Mouse (Mus musculus) heart, postnatal 0 days (tissue): ENCODE measurements around the gene Cox10. TPM values are rescaled to one million over a fixed set of nuclear protein-coding genes. Genes with fewer than 3 reads are reported as not detected.

Source experiments
- ATAC-seq: fragments of 200-750 bp; cut with Nextera tagmentation; 2 replicates; pipeline ENCODE4 v1.8.0; 2017; ENCODE audit warnings: low read depth, moderate number of reproducible peaks, moderate library complexity; ENCODE audit not compliant: insufficient read depth
- DNase-seq: peaks from one replicate; pipeline ENCODE4 v3.0.0-alpha.2; 2016; ENCODE audit warnings: low spot score
- H3K27ac ChIP-seq: fragments of 300-500 bp; sonication (generic); 2 replicates; pipeline ENCODE4 v1.5.1; 2014; ENCODE audit warnings: low read depth, mild to moderate bottlenecking
- H3K27me3 ChIP-seq: fragments of 300-500 bp; sonication (generic); 2 replicates; pipeline ENCODE4 v1.6.1; 2014; ENCODE audit warnings: low read length, mixed read lengths; ENCODE audit not compliant: control insufficient read depth, insufficient read depth
- H3K36me3 ChIP-seq: fragments of 300-500 bp; sonication (generic); replicated peaks from 2 replicates; pipeline ENCODE4 v1.6.1; 2014; ENCODE audit warnings: low read length, mixed read lengths; ENCODE audit not compliant: control insufficient read depth, insufficient read depth
- H3K4me1 ChIP-seq: fragments of 300-500 bp; sonication (generic); 2 replicates; pipeline ENCODE4 v1.6.1; 2014; ENCODE audit warnings: antibody characterized with exemption; ENCODE audit not compliant: control insufficient read depth, insufficient read depth
- H3K4me2 ChIP-seq: fragments of 300-500 bp; sonication (generic); 2 replicates; pipeline ENCODE4 v1.6.1; 2014; ENCODE audit warnings: low read depth, mild to moderate bottlenecking, low read length, moderate library complexity
- H3K4me3 ChIP-seq: fragments of 300-500 bp; sonication (generic); 2 replicates; pipeline ENCODE4 v1.5.1; 2014; ENCODE audit warnings: low read depth, low read length
- H3K9ac ChIP-seq: fragments of 300-500 bp; sonication (generic); replicated peaks from 2 replicates; pipeline ENCODE4 v1.6.1; 2014; ENCODE audit warnings: low read depth, low read length, mixed read lengths
- H3K9me3 ChIP-seq: fragments of 300-500 bp; sonication (generic); replicated peaks from 2 replicates; pipeline ENCODE4 v1.6.1; 2016; ENCODE audit warnings: low read length; ENCODE audit not compliant: control insufficient read depth
- CTCF ChIP-seq: IDR thresholded peaks from 2 replicates; pipeline ENCODE4 v1.5.1; 2016; ENCODE audit warnings: antibody characterized with exemption, control low read depth, low read depth
- EP300 ChIP-seq: IDR thresholded peaks from 2 replicates; pipeline ENCODE4 v1.6.1; 2016; ENCODE audit warnings: antibody characterized with exemption, low read depth
- WGBS: fragments of 180-500 bp; shearing (Covaris S2); extraction: QIAGEN DNeasy Blood & Tissue Kit; methylation state at CpG from one replicate; pipeline ENCODE4 v1.1.7; 2014; 5-methylcytosine and 5-hydroxymethylcytosine counted together
- polyA plus RNA-seq: library from polyadenylated mRNA; unstranded; fragments of >200 nt; fragmentation: Nextera tagmentation; extraction: Ambion mirVana; gene quantifications from 2 replicates; pipeline ENCODE4 v1.2.1, GENCODE M21; 2015
- total RNA-seq: library from RNA; depleted of rRNA; stranded (reverse); fragments of >200 nt; gene quantifications from 2 replicates; pipeline ENCODE4 v1.2.3, GENCODE M21; 2014; ENCODE audit warnings: low replicate concordance

Cox10 gene
- total and polyA plus RNA-seq, 2 experiments from 2014 or later: 31.2 to 54.3 TPM

GRCm38 (mm10) chr11:63943947-63944346 is 135.3 kb downstream of the Cox10 start:
- Histone ChIP-seq H3K9me3 (no peaks in the 10 kb centered on the region), H3K27me3 (no peaks in the 10 kb centered on the region), H3K4me3 (no peak overlapping the region), H3K27ac (no peak overlapping the region), H3K4me2 (no peak overlapping the region), H3K36me3 (no peaks in the 10 kb centered on the region), H3K9ac (no peak overlapping the region), H3K4me1 (peaks cover 8% of the 10 kb centered on the region)
- no peak for DNase-seq
- no peak for ATAC-seq
- no peak for TF ChIP-seq CTCF
- TF ChIP-seq EP300: no peak
- WGBS: 83% methylated on average over 3 of the region's 3 CpGs

- H3K4me1 ChIP-seq: peaks cover 8% of the 10 kb centered on the region
- no peak for TF ChIP-seq CTCF
- no peak for TF ChIP-seq EP300
- no peaks in the 10 kb centered on the region for H3K9me3 ChIP-seq
- no peaks in the 10 kb centered on the region for H3K36me3 ChIP-seq
- H3K27me3 ChIP-seq: no peaks in the 10 kb centered on the region
- H3K4me3 ChIP-seq: no peak overlapping the region
- H3K4me2 ChIP-seq: no peak overlapping the region
- no peak overlapping the region for H3K9ac ChIP-seq
- whole genome bisulfite sequencing: 86% methylated on average over 13 of the region's 13 CpGs
- H3K27ac ChIP-seq: no peak overlapping the region
- no peak for DNase-seq
- no peak for ATAC-seq
Measured at GRCm38 (mm10) chr11:63943268-63943890, 135.9 kb downstream of the Cox10 start.

GRCm38 (mm10) chr11:63942177-63942576 is 137.1 kb downstream of the Cox10 start:
- no peak for ATAC-seq
- H3K4me3 ChIP-seq: no peak overlapping the region
- H3K4me2 ChIP-seq: no peak overlapping the region
- H3K36me3 ChIP-seq: no peaks in the 10 kb centered on the region
- H3K27me3 ChIP-seq: no peaks in the 10 kb centered on the region
- WGBS: 74% methylated on average over 8 of the region's 8 CpGs
- H3K9me3 ChIP-seq: no peaks in the 10 kb centered on the region
- no peak for TF ChIP-seq EP300
- no peak for TF ChIP-seq CTCF
- H3K4me1 ChIP-seq: peaks cover 6% of the 10 kb centered on the region
- no peak overlapping the region for H3K9ac ChIP-seq
- H3K27ac ChIP-seq: no peak overlapping the region
- no peak for DNase-seq

GRCm38 (mm10) chr11:63936641-63937040 is 142.6 kb downstream of the Cox10 start:
- ATAC-seq: no peak
- no peak overlapping the region for H3K4me3 ChIP-seq
- 54% methylated on average over 3 of the region's 3 CpGs for WGBS
- H3K36me3 ChIP-seq: no peaks in the 10 kb centered on the region
- no peaks in the 10 kb centered on the region for H3K9me3 ChIP-seq
- H3K27ac ChIP-seq: no peak overlapping the region
- H3K4me1 ChIP-seq: no peaks in the 10 kb centered on the region
- TF ChIP-seq EP300 (no peak), CTCF (no peak)
- 0 out of 2 replicates have a peak, but pooled peaks cover 6% of the 10 kb centered on the region for H3K27me3 ChIP-seq
- no peak overlapping the region for H3K4me2 ChIP-seq
- no peak overlapping the region for H3K9ac ChIP-seq
- DNase-seq: no peak

- peaks cover 40% of the 10 kb centered on the region for H3K27me3 ChIP-seq
- no peak overlapping the region for H3K27ac ChIP-seq
- no peak for DNase-seq
- no peak for ATAC-seq
- H3K4me1 ChIP-seq: peaks cover 6% of the 10 kb centered on the region
- H3K4me3 ChIP-seq: no peak overlapping the region
- no peak overlapping the region for H3K4me2 ChIP-seq
- no peaks in the 10 kb centered on the region for H3K36me3 ChIP-seq
- 77% methylated on average over 6 of the region's 6 CpGs for WGBS
- TF ChIP-seq EP300 (no peak), CTCF (no peak)
- no peaks in the 10 kb centered on the region for H3K9me3 ChIP-seq
- H3K9ac ChIP-seq: no peak overlapping the region
Measured at GRCm38 (mm10) chr11:63926901-63927300, 152.4 kb downstream of the Cox10 start.

GRCm38 (mm10) chr11:63925161-63925582 is 154.1 kb downstream of the Cox10 start:
- 2% methylated on average over 31 of the region's 31 CpGs for WGBS
- Histone ChIP-seq H3K4me3 (peak overlapping the region; percentile 40), H3K9me3 (no peaks in the 10 kb centered on the region), H3K4me2 (peak overlapping the region; percentile 60), H3K9ac (no peak overlapping the region), H3K27me3 (peaks cover 57% of the 10 kb centered on the region), H3K36me3 (no peaks in the 10 kb centered on the region), H3K4me1 (peaks cover 6% of the 10 kb centered on the region), H3K27ac (no peak overlapping the region)
- DNase-seq (peak; percentile 59), ATAC-seq (peak; percentile 60)
- peak; percentile 88 for TF ChIP-seq CTCF
- TF ChIP-seq EP300: no peak
